Mouse (Mus musculus) lung, adult 2 months (tissue): ENCODE data around the gene Spesp1. TPM values are rescaled to one million over a fixed set of nuclear protein-coding genes. Genes with fewer than 3 reads are reported as not detected.

Experiments
- DNase-seq: peaks from one replicate; pipeline ENCODE4 v3.0.0; 2022
- H3K4me1 ChIP-seq: fragments of 200-500 bp; 2 replicates; pipeline ENCODE4 v1.6.1; 2011; ENCODE audit warnings: low read length; ENCODE audit not compliant: control insufficient read depth, insufficient read depth
- H3K4me3 ChIP-seq: fragments of 200-500 bp; replicated peaks from 2 replicates; pipeline ENCODE3; 2011; ENCODE audit warnings: low read depth, mild to moderate bottlenecking, control low read depth, low read length; ENCODE audit errors: extremely low read depth
- CTCF ChIP-seq: fragments of 200-500 bp; IDR thresholded peaks from 2 replicates; pipeline ENCODE4 v1.5.1; 2011; ENCODE audit warnings: mild to moderate bottlenecking, low read length, control low read depth; ENCODE audit not compliant: insufficient read depth
- POLR2A ChIP-seq: fragments of 200-500 bp; IDR thresholded peaks from 2 replicates; pipeline ENCODE4 v1.6.1; 2011; ENCODE audit warnings: low read depth, mild to moderate bottlenecking, control low read depth, low read length, borderline replicate concordance; ENCODE audit errors: extremely low read depth
- WGBS: fragments of 180-500 bp; shearing (Covaris S2); methylation state at CpG from one replicate; pipeline ENCODE4 v1.1.7; 2018; 5-methylcytosine and 5-hydroxymethylcytosine counted together
- polyA plus RNA-seq: library from polyadenylated mRNA; depleted of rRNA; stranded (reverse); fragments of >200 nt; gene quantifications from 2 replicates; pipeline ENCODE4 v1.2.3, GENCODE M21; 2012

The Spesp1 gene
- polyA plus RNA-seq, 1 experiment = not detected

- Histone ChIP-seq H3K4me1 (peaks cover 11% of the 10 kb centered on the region), H3K4me3 (no peak overlapping the region)
- no peak for DNase-seq
- WGBS = 22% methylated on average over 7 of the region's 7 CpGs
- TF ChIP-seq CTCF (no peak), POLR2A (no peak)
Measured at GRCm38 (mm10) chr9:62270775-62271399, 11.1 kb downstream of the Spesp1 start.

GRCm38 (mm10) chr9:62269161-62269560 lies 12.8 kb downstream of the Spesp1 start:
- no peak overlapping the region for H3K4me3 ChIP-seq
- no peak for DNase-seq
- peaks cover 11% of the 10 kb centered on the region for H3K4me1 ChIP-seq
- TF ChIP-seq POLR2A = no peak
- no peak for TF ChIP-seq CTCF
- WGBS = 65% methylated on average over 1 of the region's 1 CpGs

GRCm38 (mm10) chr9:62265278-62265677 lies 16.7 kb downstream of the Spesp1 start:
- Histone ChIP-seq H3K4me1 (peaks cover under 1% of the 10 kb centered on the region; the same call in 1 of the 2 replicates), H3K4me3 (no peak overlapping the region)
- no peak for TF ChIP-seq CTCF
- TF ChIP-seq POLR2A = no peak
- no peak for DNase-seq
- WGBS = 61% methylated on average over 10 of the region's 10 CpGs

GRCm38 (mm10) chr9:62263652-62264051 lies 18.4 kb downstream of the Spesp1 start:
- DNase-seq = no peak
- Histone ChIP-seq H3K4me3 (no peak overlapping the region), H3K4me1 (no peaks in the 10 kb centered on the region)
- 44% methylated on average over 5 of the region's 5 CpGs for WGBS
- no peak for TF ChIP-seq POLR2A

- H3K4me3 ChIP-seq = no peak overlapping the region
- DNase-seq = no peak
- WGBS = 94% methylated on average over 3 of the region's 3 CpGs
- H3K4me1 ChIP-seq = no peaks in the 10 kb centered on the region
- TF ChIP-seq POLR2A = no peak
- TF ChIP-seq CTCF = no peak
Measured at GRCm38 (mm10) chr9:62261406-62261805, 20.6 kb downstream of the Spesp1 start.

- TF ChIP-seq CTCF (no peak), POLR2A (no peak)
- Histone ChIP-seq H3K4me3 (no peak overlapping the region), H3K4me1 (peaks cover 2% of the 10 kb centered on the region; the same call in 1 of the 2 replicates)
- WGBS = 65% methylated on average over 5 of the region's 5 CpGs
- no peak for DNase-seq
Measured at GRCm38 (mm10) chr9:62261006-62261405, 21.0 kb downstream of the Spesp1 start.

GRCm38 (mm10) chr9:62258005-62258404 lies 24.0 kb downstream of the Spesp1 start:
- no peak for DNase-seq
- TF ChIP-seq POLR2A (no peak), CTCF (no peak)
- no peak overlapping the region for H3K4me3 ChIP-seq
- H3K4me1 ChIP-seq = peaks cover 4% of the 10 kb centered on the region; the same call in 1 of the 2 replicates
- WGBS = 92% methylated on average over 11 of the region's 11 CpGs

GRCm38 (mm10) chr9:62255896-62256576 lies 26.0 kb downstream of the Spesp1 start:
- 55% methylated on average over 9 of the region's 9 CpGs for WGBS
- no peak for DNase-seq
- Histone ChIP-seq H3K4me3 (no peak overlapping the region), H3K4me1 (peaks cover 4% of the 10 kb centered on the region; the same call in 1 of the 2 replicates)
- no peak for TF ChIP-seq POLR2A
- TF ChIP-seq CTCF = no peak

GRCm38 (mm10) chr9:62253736-62254443 lies 28.1 kb downstream of the Spesp1 start:
- Histone ChIP-seq H3K4me1 (peaks cover 4% of the 10 kb centered on the region; the same call in 1 of the 2 replicates), H3K4me3 (no peak overlapping the region)
- no peak for DNase-seq
- TF ChIP-seq CTCF = peak; percentile 12; the same call in 1 of the 2 replicates
- TF ChIP-seq POLR2A = no peak
- WGBS = 17% methylated on average over 3 of the region's 3 CpGs
